Mouse (Mus musculus) kidney, postnatal 25 days (tissue): ENCODE data around the gene Gm17617.
"Not testable (repeated sequence)": the region's sequence is repeated elsewhere in the genome, so short reads cannot be mapped to it uniquely, and the experiment has no call there.

Experiments
- DNase-seq, 2 experiments: peaks; one replicate each; pipeline ENCODE4 v3.0.0; 2021; ENCODE audit warnings: mixed read lengths in 2 of 2

The Gm17617 gene

DNA sequence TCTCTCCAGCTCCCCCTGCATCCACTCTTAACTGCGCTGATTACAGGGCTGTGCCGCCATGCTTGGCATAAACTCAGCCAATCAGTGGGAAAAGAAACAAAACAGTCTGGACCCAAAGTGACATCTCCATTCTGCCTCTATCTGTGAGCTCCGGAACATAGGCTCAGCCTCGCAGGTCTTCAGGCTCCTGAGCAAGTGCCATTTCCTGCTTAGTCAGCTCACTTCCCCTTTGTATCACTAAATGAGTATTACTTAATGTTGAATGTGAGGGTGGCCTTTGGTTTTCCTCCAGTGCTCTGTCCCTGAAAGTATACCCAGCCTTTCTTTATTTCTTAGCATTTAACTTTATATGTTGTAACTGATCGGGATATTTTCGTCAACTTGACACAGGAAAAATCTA is 8.4 kb downstream of the Gm17617 start:
- DNase-seq: no peak

DNA sequence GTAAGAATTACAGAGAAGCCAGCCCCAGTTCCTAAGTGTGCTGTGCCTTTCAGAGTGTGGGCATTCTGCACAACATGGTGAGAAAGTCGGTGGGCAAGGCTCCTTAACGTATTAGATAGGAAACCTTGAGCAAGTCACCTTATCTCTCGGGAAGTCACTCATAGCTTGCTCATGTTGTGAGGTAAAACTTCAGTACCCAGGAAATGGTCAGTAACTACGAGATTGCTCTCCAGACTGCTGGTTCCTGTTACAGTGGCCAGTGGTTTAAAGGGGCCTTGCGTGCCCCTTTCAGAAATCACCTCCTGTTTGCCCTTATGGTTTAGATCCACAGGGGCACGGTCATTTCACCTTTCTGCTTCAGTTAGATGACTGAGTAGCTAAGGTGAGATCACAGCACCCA is 19.0 kb downstream of the Gm17617 start:
- no peak for DNase-seq

GRCm38 (mm10) chr13:55107694-55108093 is 25.7 kb downstream of the Gm17617 start:
- DNase-seq: no peak

GRCm38 (mm10) chr13:55107116-55107515 is 26.2 kb downstream of the Gm17617 start:
- no peak for DNase-seq

DNA sequence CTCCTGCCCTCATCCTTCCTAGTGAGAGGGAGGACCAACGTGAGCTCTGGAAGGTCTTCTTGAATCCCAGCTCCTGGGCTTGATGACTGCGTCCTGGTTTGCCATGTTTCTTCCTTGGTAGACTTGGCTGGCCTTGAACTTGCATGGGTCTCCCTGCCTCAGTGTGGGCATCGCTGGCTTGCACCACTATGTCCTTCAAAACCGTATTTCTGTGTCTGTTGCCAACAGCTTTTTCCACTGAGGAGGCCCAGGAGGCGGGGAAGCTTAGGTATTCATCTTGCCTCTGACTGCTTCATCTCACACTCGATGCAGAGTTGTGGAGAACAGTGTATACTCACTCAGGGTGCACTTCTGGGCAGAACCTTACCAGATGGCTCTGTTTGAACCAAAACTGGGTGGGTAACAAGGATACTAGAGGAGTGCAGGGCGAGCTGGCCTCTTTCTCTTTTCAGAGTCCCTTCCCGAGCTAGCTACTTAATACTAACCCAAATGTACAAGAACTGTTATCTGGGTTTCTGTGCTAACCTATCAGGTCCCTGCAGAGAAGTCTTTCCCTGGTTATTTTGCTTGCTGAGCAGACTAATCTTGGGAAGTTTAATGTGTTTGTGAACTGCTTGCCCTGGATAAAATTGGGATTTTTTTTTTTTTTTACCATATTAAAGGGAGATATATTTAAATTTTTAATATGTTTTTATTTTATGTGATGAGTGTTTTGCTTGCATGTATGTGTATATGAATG is 27.2 kb downstream of the Gm17617 start:
- no peak for DNase-seq

- peak; percentile 98 to 99 for DNase-seq
These were observed 28.0 kb downstream of the Gm17617 start, which contains the start of gene Zfp346 for GRCm38 (mm10) chr13:55105045-55105952. Gene Zfp346, plus strand, starts transcription at chr13:55105311.

DNA sequence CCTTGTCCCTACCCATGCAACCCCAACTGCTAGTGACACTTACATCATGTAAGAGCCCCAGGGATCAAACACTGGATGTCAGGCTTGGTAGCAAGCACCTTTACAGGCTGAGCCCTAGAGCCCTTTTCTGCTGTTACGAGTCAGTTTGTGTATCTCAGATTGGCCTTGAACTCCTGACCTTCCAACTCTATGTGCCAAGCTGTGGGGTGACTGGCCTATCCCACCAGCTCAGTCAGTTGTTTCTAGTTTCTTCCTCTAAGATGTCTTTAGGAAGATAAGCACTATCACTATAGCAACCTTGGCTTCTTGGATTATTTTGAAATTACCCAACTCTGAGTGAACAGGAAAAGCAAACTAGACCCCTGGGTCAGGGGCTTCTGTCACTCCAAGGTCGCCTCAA is 30.0 kb downstream of the Gm17617 start:
- no peak for DNase-seq

DNA sequence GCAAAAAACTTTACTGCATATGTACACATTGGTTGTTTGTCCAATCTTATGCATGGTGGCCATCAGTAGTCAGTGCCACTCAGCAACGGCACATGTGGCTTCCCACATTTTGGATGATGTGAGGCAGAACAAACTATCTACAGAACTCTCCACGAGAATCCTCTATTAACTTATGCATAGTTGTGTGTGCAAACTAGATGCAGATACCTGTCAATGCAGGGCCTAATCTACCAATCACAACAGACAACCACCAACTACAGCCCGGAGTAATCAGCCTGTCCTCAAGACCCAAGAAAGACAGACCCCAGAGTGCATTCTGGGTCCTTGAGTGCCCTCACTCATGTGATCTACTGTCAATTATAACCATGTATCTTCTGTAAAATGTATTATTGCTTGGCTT is 31.0 kb downstream of the Gm17617 start:
- no peak for DNase-seq

GRCm38 (mm10) chr13:55101627-55102026 is 31.7 kb downstream of the Gm17617 start:
- no peak for DNase-seq

GRCm38 (mm10) chr13:55099726-55100478 is 33.4 kb downstream of the Gm17617 start, which contains the start of gene Uimc1:
Gene Uimc1, minus strand, starts transcription at chr13:55100300.
- peak; percentile 82 to 92 for DNase-seq

- DNase-seq: peak; percentile 16 to 54
These were observed 34.2 kb downstream of the Gm17617 start for GRCm38 (mm10) chr13:55099066-55099725.

DNA sequence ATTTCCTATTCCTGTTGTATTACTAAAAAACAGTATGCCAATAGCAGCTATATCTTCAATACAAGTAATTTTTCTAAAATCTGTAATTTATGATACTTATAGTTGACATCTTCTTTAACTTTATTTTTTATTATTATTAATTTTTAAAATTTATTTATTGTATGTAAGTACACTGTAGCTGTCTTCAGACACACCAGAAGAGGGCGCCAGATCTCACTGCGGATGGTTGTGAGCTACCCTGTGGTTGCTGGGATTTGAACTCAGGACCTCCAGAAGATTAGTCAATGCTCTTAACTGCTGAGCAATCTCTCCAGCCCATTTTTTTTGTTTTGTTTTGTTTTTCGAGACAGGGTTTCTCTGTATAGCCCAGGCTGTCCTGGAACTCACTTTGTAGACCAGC is 35.5 kb downstream of the Gm17617 start:
- DNase-seq: not testable (repeated sequence)

GRCm38 (mm10) chr13:55092588-55092987 is 40.8 kb downstream of the Gm17617 start:
- no peak for DNase-seq
